Mouse (Mus musculus) ES-E14 (cell line): ENCODE measurements around the gene Bicra. TPM values are rescaled to one million over a fixed set of nuclear protein-coding genes. Genes with fewer than 3 reads are reported as not detected.

Experiments used
- DNase-seq: peaks from one replicate; pipeline ENCODE4 v3.0.0-alpha.2; 2013; ENCODE audit warnings: low read depth, low spot score
- H3K27ac ChIP-seq: 2 replicates; pipeline ENCODE4 v1.5.1; 2012; ENCODE audit warnings: low read depth, mild to moderate bottlenecking, low read length, moderate library complexity, mixed read lengths; ENCODE audit not compliant: poor library complexity, insufficient read depth, severe bottlenecking
- H3K36me3 ChIP-seq: 2 replicates; pipeline ENCODE4 v1.6.1; 2012; ENCODE audit warnings: mild to moderate bottlenecking, low read length, moderate library complexity, mixed read lengths; ENCODE audit not compliant: control insufficient read depth, poor library complexity, insufficient read depth, severe bottlenecking
- H3K4me1 ChIP-seq, 2 experiments: fragments of 150-350 bp in 1 of 2; sonication (generic) in 1 of 2; 2 replicates each; pipeline ENCODE4 v1.6.1; 2012; ENCODE audit warnings: low read length in 2 of 2, mild to moderate bottlenecking in 1 of 2, mixed read lengths in 1 of 2; ENCODE audit not compliant: control insufficient read depth in 2 of 2, insufficient read depth in 2 of 2, poor library complexity in 1 of 2
- H3K4me3 ChIP-seq, 2 experiments: fragments of 150-350 bp in 1 of 2; sonication (generic) in 1 of 2; 2 replicates each; pipeline ENCODE4 v1.5.1; 2012; ENCODE audit warnings: low read length in 2 of 2, low read depth in 1 of 2, mild to moderate bottlenecking in 1 of 2, mixed read lengths in 1 of 2; ENCODE audit not compliant: insufficient read depth in 1 of 2, poor library complexity in 1 of 2, severe bottlenecking in 1 of 2
- H3K9ac ChIP-seq: 2 replicates; pipeline ENCODE4 v1.6.1; 2012; ENCODE audit warnings: low read depth, mild to moderate bottlenecking, low read length, mixed read lengths; ENCODE audit not compliant: poor library complexity, insufficient read depth, severe bottlenecking
- H3K9me3 ChIP-seq: fragments of 150-350 bp; sonication (generic); 2 replicates; pipeline ENCODE4 v1.6.1; 2012; ENCODE audit warnings: low read depth, mild to moderate bottlenecking, low read length; ENCODE audit not compliant: control insufficient read depth, insufficient read depth
- CHD2 ChIP-seq: IDR thresholded peaks from 2 replicates; pipeline ENCODE4 v1.6.1; 2014; ENCODE audit warnings: mild to moderate bottlenecking, low read depth, low read length, inconsistent platforms
- HCFC1 ChIP-seq: IDR thresholded peaks from 2 replicates; pipeline ENCODE4 v1.6.1; 2012; ENCODE audit warnings: low read length, inconsistent platforms, borderline replicate concordance; ENCODE audit not compliant: insufficient read depth
- MAFK ChIP-seq: IDR thresholded peaks from 2 replicates; pipeline ENCODE4 v1.6.1; 2014; ENCODE audit warnings: mild to moderate bottlenecking, low read depth, low read length, inconsistent platforms; ENCODE audit not compliant: insufficient read depth
- ZC3H11A ChIP-seq: IDR thresholded peaks from 2 replicates; pipeline ENCODE4 v1.6.1; 2012; ENCODE audit warnings: low read depth, mild to moderate bottlenecking, inconsistent platforms, low read length, borderline replicate concordance
- ZNF384 ChIP-seq: IDR thresholded peaks from 2 replicates; pipeline ENCODE4 v1.6.1; 2012; ENCODE audit warnings: low read depth, low read length, inconsistent platforms
- in situ Hi-C, 2 experiments: fragments of 600-800 bp; cut with MboI; formaldehyde crosslinking; loops; one replicate each; pipeline ENCODE4 v1.15.1; 2025; ENCODE audit warnings: low sequenced_read_pairs in 2 of 2, inconsistent platforms in 1 of 2; ENCODE audit not compliant: unreplicated experiment in 2 of 2
- total RNA-seq: library from RNA; depleted of rRNA; stranded (reverse); fragments of 300-350 nt; gene quantifications from 2 replicates; pipeline ENCODE4 v1.2.3, GENCODE M21; 2012

Gene Bicra
- total RNA-seq, 1 experiment = 3.6 TPM

DNA sequence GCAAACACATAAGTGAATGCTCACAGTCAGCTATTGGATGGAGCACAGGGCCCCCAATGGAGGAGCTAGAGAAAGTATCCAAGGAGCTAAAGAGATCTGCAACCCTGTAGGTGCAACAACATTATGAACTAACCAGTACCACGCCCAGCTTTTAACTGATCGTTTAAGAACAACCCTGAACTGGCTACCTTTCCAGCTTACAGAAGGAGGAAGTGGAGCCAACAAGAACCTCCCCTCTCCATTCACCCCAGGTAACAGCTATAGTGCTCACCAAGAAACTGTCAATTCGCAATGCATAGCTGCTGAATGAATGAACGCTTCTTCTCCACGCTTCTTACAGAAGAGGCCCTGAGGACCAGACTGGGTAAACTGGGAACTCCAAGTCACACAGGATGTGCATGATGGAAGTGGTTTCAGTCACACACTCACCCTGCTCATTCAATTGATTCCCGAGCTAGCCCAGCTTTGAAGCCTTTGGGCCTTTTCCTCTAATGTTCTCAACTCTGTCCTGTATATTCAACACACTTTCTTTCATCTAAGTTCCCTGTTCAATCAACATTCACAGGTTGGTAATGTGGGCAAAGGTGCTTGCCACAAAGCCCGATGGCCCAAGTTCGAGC is 23.0 kb downstream of the Bicra start:
- in situ Hi-C loops = no loop called here
- no peaks in the 10 kb centered on the region for H3K9me3 ChIP-seq
- H3K9ac ChIP-seq = no peak overlapping the region
- TF ChIP-seq ZC3H11A (no peak), ZNF384 (no peak), MAFK (no peak), CHD2 (no peak), HCFC1 (no peak)
- H3K36me3 ChIP-seq = no peaks in the 10 kb centered on the region
- H3K4me1 ChIP-seq = peaks cover 1 to 10% of the 10 kb centered on the region in 2 experiments; a peak in 2 of 4 replicates
- no peak overlapping the region for H3K27ac ChIP-seq
- no peak overlapping the region for H3K4me3 ChIP-seq
- no peak for DNase-seq

DNA sequence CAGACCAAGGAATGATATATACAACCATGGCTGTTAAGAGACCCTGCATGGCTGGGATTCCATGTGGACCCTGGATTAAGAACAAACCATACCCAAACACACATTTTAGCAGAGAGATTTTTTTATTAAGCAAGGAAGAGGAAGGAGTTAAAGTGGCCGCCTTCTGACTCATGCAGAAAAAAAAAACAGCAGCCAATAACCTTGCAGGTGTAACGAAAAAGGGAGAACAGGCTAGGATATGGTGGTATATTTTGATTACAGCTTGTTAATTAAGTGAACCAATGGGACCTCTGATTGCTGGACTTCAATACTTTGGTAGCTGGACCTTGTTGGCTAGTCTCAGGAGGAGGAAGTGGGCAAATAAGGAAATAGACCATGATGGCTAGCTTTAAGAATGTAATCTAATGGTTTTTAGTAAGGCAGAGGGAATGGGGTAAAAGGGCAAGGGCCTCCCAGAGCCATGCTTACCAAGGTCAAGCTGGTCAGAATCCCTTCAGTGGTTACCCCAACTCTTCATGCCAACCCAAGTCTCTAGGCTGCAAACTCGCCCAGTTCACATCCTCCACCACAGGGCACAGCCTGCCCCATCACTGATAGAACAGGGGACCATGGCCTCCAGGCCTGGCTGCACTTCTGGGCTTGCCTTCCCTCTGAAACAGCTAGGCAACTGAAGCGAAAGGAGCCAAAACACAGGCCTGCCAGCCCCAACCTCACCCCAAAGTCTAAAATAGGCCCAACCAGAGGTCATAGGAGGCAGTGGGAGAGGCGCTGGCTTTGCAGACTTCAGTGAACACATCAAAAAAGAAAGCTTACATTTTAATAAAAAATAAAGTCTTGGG is 28.2 kb downstream of the Bicra start:
- H3K4me3 ChIP-seq = no peak overlapping the region
- TF ChIP-seq ZNF384 = no peak
- no peak for TF ChIP-seq HCFC1
- no peak for TF ChIP-seq MAFK
- no peak for TF ChIP-seq CHD2
- no peak for TF ChIP-seq ZC3H11A
- no peaks in the 10 kb centered on the region for H3K36me3 ChIP-seq
- DNase-seq = no peak
- no peaks in the 10 kb centered on the region for H3K9me3 ChIP-seq
- no peak overlapping the region for H3K9ac ChIP-seq
- no peak overlapping the region for H3K27ac ChIP-seq
- H3K4me1 ChIP-seq = peaks cover 1 to 12% of the 10 kb centered on the region in 2 experiments; a peak in 2 of 4 replicates
- in situ Hi-C loops = no loop called here

DNA sequence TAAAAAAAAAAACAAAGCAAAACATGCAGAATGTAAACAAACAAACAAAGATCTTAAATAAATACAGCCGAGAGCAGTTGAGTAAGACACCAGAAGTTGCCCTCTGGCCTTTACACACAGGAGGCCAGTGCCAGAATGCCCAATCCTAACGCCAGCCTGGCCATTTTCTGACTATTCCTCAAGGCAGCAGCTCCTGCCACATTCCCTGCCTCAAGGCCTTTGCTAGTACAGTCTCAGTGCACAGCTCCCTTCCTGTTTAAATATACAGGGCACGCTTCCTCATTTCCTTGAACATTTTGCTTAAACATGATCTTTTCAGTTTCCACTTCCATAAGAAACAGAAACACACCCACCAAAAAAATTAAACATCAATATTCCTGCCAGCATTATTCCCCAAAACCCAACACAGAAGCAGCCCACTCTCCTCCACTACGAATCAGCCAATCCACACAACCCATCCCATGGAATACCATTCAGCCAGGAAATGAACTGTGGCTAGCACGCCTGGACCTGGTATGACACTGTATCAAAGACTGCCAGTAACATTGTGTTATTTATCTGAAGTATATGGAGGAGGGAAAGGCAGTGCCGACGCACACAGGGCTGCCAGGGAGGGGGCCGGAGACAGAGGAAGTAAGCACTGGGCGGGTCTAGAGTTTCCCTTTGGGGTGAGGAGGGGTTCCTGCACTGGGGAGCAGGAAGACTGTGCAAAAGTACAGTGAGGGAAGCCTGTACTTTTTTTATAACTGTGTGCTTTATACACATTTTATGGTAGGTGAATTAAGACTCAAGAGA is 29.5 kb downstream of the Bicra start:
- H3K9me3 ChIP-seq = no peaks in the 10 kb centered on the region
- no peak for TF ChIP-seq ZC3H11A
- no peak for TF ChIP-seq ZNF384
- no peak for TF ChIP-seq MAFK
- TF ChIP-seq HCFC1 = no peak
- no peak for TF ChIP-seq CHD2

DNA sequence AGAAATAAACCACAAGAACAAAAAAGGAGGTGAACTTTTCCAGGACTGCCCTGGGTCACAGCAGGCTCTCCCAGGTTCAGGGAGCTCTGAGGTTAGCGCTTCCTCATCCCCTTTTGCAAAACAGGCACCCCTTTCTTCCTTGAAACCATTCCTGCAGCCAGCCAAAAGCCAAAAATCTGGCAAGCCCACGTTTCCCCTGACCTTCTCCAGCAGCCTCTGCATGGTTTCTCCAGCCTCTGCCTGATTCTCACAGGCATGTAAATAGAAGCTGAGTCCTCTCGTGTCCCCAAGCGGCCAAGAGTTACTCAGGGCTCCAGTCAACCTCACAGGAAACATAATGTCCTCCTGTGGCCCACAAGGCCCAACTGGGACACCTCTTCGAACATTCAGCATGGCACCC is 32.3 kb downstream of the Bicra start:
- in situ Hi-C loops = no loop called here
- TF ChIP-seq MAFK (no peak), HCFC1 (no peak), ZC3H11A (no peak), CHD2 (no peak), ZNF384 (no peak)
- no peak for DNase-seq

More for the DNA sequence above, 29.5 kb downstream of the Bicra start:
- H3K4me1 ChIP-seq = peaks cover 1 to 12% of the 10 kb centered on the region in 2 experiments; a peak in 2 of 4 replicates
- no peak overlapping the region for H3K9ac ChIP-seq
- in situ Hi-C loops = no loop called here
- no peaks in the 10 kb centered on the region for H3K36me3 ChIP-seq
- H3K4me3 ChIP-seq = no peak overlapping the region
- H3K27ac ChIP-seq = no peak overlapping the region
- no peak for DNase-seq

More for the DNA sequence above, 32.3 kb downstream of the Bicra start:
- Histone ChIP-seq H3K27ac (no peak overlapping the region), H3K9ac (no peak overlapping the region), H3K36me3 (no peaks in the 10 kb centered on the region; the same call in 1 of the 2 replicates), H3K4me1 (peaks cover 0 to 14% of the 10 kb centered on the region in 2 experiments; a peak in 1 of 4 replicates), H3K4me3 (no peak overlapping the region), H3K9me3 (no peaks in the 10 kb centered on the region)
